Mouse (Mus musculus) frontal cortex, postnatal 14 days (tissue): Measurements from ENCODE around the gene Osm.

Experiments used
- DNase-seq, 2 experiments: peaks; one replicate each; pipeline ENCODE4 v3.0.0; 2022; ENCODE audit warnings: low spot score in 2 of 2

The Osm gene

DNA sequence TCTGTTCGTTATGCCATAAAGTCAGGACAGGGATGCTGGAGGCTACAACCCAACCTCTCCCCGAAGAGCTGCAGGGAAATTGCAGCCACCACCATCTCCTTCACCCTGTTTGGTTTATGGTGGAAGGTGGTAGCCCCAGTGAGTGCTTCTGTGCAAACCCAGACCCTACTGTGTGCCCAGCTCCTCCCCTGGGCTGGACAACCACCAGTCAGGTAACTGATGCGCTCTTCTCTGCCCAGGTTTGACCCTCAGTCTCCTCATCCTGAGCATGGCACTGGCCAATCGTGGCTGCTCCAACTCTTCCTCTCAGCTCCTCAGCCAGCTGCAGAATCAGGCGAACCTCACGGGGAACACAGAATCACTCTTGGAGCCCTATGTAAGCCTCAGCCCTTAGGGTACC is 1.9 kb downstream of the Osm start:
- DNase-seq, result no peak

- no peak for DNase-seq
These were observed 3.5 kb downstream of the Osm start for GRCm38 (mm10) chr11:4239691-4240090.

- DNase-seq, result no peak
These were observed 3.9 kb downstream of the Osm start for GRCm38 (mm10) chr11:4240151-4240550.

DNA sequence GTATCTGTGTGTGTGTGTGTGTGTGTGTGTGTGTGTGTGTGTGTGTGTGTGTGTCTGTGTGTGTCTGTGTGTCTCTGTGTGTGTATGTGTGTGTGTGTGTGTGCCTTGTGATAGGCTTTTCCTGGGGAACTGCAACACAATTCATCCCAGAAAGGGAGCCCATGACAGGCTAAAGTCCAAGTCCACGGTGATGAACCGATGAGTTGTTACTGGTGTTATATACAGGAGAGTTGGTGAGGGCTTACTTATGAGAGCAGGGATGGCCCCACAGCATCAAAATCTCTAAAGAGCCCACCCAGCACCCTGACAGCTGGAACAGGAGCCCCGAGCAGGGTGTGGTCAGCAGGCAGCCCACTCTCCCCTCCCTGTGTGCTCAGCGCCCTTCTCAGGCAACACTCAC is 5.0 kb downstream of the Osm start:
- DNase-seq, result no peak

DNA sequence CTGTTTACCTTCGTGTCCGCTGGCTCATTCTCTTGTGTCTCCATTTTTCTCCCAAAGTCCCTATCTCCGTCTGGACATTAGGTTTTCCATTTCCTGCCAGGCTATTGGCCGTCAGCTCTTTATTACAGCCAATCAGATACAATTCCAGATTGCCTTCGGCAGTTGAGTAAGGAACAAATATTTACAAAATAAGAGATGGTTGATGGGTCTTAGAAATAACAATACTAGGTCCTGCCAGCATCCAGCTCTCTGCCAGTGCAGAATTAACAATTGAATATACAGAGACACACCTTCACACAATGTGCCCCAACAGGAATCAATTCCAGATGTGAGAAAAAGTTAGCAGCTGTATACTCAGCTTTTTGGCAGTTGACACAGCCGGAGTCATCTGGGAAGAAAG is 9.9 kb downstream of the Osm start:
- no peak for DNase-seq

GRCm38 (mm10) chr11:4246623-4247022 is 10.4 kb downstream of the Osm start:
- DNase-seq, result no peak

- DNase-seq, result no peak
These were observed 11.2 kb downstream of the Osm start for GRCm38 (mm10) chr11:4247201-4247959.

DNA sequence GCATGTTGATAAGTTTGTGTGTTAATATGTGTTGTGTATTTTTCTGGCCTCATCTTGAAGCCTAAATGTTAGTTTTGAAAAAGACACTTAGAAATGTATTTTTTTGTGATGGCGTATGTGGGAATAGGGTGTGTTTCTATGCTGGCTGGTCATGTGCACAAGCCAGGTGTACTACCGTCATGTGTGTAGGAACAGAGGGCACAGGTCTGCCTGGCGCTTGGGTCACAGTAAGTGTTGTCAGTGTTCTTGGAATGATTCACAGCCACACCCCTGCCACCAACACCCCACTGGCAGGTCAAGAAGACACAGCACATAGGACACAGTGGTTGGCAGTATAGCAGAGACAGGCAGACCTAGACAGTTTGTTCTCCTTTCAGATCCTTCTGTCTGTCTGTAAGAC is 12.9 kb downstream of the Osm start:
- DNase-seq, result no peak

DNA sequence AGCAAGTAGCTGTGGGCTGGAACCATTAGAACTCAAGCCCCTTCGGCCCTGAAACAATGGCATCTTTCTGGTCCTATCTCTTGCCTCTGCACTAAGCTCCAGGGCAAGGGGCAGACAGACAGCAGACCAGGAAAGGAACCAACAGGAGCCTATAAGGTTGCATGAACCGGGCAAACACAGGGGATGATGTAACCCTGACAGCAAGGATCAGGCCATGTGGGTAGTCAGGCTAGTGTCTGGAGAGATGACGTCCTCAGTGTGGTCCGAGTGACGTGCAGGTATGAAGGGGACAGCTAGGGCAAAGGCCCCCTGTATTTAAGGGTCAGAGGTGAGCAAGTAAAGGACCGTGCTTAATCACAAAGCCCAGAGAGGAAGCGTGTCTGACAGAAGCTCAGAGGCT is 14.1 kb downstream of the Osm start:
- DNase-seq, result no peak

DNA sequence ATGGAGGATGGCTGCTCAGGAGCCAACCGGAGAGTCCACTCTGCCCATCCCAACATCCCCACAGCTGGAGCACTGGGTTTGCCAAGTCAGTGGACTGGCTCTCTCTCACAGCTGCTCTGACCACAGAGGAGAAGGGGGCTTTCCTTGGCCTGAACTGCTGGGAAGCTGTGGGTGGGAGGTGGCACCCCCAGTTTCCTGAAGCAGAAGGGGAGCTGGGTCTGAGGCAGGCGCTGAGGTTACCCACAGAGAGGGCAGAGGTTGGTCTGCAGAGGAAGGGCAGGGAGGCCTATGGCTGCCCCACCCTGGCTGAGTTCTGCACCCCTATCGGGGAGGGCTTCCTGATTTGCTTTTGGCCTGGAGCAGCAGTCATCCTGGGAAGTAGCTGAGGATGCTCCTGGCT is 15.2 kb downstream of the Osm start:
- no peak for DNase-seq

- no peak for DNase-seq
These were observed 16.7 kb downstream of the Osm start for GRCm38 (mm10) chr11:4252886-4253285.

DNA sequence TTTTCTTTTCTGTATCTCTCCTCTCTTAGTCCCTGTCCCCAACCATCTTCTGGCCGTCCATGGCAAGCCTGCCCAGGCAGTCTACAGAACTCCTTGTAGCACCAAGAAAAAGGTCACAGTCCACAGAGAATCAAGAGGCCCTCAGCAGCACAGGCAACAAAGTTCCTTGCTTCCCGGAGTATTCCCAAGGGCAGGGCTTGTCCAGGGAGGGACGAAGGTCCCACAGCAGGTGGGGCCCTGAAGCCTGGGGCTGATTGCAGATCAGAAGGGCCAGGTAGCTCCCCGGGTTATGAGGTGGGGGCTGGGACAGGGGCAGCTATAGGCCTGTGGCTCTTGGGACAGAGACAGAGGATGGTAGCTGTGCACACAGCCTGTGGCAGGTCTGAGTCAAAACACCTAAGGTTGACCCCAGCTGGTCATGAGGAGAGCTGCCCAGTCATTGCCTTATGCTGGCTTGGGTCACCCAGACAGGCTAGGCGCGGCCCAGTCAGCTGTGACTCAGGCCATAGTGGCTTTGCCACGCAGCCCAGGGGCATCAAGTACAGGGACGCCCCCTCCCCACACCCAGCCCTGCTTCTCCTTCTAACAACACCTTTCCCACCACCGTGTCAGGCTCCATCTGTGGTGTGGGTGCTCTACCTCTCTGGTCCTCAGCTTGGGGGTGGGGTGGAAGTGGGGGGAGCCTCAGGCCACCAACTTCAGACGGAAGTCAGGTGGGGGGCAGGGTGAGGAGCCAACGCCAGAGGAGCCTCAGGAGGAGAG is 20.8 kb downstream of the Osm start, which contains the start of gene Lif:
Gene Lif, plus strand, starts transcription at position 712 of the 762 bp plus-strand sequence.
- no peak for DNase-seq

DNA sequence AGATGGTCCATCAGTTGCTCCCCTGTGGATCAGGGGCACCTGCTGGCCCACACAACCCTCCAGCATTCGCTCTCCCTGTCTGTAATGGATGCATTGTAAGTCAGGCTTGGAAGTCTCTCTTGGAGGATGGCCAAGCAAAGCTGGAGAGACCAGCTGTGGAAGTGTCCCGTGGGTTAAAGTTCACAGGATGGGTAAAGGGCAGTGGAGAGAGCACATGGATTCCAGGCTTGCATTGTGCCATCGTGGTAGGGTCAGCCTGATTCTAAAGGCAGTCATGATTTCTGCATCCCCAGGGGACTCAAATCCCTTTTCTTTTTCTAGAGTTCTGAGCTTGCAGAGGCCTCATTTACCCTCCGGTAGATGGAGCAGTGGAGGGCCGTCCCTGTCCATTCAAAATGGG is 21.5 kb downstream of the Osm start:
- no peak for DNase-seq

DNA sequence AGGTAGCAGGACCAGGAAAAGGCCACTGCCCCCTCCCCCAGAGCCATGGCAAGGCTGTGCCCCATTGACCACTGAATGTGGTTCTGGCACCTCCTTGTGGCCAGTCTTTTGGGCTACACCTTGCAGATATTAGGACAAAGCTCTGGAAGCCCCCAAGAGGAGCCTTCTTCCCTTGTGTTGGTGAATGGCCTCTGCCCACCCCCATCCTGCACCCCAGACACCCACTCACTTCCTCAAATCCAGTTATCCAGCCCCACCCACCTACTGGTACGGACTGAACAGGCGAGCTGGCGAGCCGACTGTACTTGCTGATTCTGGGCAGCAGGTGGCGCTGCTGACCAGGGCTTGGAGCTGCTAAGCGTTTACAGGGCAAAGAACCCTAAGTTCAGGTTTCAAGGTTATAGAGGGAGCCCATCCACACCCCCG is 22.4 kb downstream of the Osm start:
- DNase-seq, result peak; percentile 66 to 78

GRCm38 (mm10) chr11:4260463-4261187 is 24.4 kb downstream of the Osm start:
- no peak for DNase-seq

- DNase-seq, result peak in 1 of 2 experiments; percentile 27
These were observed 24.9 kb downstream of the Osm start for GRCm38 (mm10) chr11:4261188-4261494.

DNA sequence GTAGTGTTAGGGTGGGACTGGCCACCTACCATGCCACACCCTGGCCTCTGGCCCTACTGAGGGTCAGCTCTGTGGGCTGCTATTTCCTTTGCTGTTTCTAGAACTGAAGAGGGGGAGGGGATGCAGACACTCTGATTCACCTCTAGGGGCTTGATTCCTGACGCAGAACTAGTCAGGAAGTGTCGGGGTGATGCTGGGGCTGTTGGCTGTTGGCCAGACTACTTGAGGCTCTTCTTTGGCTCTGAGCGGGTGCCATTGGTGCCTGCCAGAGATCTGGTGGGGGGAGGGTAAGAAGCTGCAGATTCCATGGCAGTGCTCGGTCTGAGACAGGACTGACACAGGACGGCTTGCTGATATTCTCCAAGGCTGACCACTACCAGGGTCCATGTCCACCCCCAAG is 25.7 kb downstream of the Osm start:
- DNase-seq, result no peak

- no peak for DNase-seq
These were observed 26.6 kb downstream of the Osm start for GRCm38 (mm10) chr11:4262847-4263246.

- DNase-seq, result no peak
These were observed 27.1 kb downstream of the Osm start for GRCm38 (mm10) chr11:4263296-4263695.

DNA sequence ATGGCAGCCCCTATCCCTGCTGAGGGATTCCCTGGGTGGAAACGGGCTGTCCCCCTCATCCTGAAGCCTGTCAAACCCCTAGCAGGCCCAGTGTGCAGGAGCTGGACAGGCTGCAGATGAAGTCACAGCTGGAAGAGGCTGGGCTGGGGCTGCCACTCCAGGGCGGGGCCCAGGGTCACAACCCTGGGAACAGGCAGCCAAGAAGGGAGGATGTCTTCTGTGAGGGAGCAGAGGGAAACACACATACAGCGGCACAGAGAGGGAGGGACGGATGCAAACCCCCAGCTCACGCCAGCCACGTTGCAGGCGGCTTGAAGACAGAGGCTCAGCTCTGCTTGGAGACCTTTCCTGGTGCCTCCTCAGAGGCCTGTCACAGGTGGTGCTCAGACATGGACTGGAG is 27.8 kb downstream of the Osm start:
- DNase-seq, result no peak

DNA sequence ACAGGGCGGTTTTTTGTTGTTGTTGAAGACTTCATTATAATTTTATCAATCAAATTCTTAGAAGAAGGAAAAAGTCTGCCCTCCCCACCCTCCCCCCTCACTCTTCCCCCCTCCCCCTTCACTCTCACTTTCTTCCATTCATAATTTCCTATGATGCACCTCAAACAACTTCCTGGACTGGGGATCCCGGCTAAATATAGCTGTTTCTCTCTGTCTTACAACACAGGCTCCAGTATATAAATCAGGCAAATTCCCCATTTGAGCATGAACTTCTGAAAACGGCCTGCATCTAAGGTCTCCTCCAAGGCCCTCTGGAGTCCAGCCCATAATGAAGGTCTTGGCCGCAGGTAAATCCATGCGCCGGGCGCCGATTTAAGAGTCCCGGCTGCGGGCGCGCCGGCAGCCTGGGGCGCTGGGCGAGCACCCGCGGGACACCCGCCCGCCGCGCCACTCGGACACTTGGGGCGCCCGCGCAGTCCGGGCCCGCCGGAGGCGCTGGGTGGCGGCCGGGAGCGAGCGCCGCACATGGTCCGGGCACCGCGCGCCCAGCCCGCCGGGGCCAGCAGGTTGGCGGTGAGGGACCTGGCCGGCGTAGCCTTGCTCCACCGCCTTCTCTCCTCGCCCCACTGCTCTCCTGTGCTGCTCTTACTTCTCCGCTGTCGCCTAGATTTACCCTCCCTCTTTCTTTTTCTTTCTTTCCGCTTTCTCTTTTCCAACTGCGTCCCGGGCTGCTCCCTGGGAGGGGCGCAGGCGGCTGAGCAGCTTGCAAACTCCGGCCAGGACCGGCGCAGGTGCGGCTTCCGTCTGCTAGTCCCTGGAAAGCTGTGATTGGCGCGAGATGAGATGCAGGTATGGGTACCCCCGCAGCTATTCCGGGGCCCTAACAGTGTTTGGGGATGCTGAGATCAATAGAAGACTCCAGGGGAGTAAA is 30.3 kb downstream of the Osm start:
- no peak for DNase-seq

DNA sequence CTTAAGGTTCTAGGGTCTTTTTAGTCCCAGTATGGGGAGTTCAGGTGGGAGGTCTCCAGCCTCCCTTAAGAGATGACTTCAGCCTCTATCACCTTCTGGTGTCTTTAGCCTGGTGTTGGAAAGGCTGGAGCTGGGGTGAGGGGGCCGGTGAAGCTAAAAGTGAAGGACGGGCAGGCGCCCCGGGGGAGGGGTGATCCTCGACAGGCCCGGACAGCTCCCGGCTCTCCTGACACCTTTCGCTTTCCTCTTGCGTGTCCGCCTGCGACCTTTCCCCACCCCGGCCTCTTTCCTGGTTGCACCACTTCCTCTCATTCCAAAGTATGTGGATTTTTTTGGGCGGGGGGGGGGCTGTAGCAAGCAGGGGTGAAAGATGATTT is 31.0 kb downstream of the Osm start:
- DNase-seq, result no peak
